Mouse (Mus musculus): ENCODE measurements around the gene Aipl1.

The Aipl1 gene

DNA sequence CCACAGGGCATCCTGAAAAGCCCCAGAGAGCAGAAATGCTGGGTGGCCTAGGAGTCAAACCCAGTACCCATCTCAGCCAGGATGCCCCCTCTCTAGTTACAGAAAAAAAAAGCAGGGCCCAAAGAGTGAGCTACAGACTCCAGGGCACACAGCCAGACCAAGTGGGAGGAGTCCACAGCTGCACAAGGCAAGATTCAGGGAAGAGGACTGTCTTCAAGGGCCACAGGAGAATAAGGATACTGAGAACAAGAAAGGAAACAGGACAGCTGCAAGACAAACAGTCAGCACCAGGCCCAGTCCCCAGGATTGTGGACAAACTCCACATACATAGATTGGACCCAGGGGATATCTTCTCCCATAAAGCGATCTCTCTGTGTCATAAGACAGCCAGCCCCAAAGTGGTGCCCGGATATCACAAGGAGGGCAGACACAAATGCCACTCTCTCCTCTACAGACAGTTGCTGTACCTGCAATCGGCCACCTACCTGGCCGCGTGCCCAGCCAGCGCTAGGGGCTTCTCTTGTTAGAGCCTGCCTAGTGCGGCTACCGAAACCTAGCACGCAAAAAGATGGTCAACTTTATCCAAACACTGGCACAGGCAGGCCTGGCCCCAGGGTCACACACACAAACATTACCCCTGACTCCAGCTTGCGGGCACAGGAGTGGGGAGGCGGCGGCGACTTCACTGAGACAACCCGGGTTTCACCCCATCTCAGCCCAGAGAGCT is 13.0 kb upstream of the Aipl1 start:
- DNase-seq (ENCODE audit: low read depth, low spot score): no peak

DNA sequence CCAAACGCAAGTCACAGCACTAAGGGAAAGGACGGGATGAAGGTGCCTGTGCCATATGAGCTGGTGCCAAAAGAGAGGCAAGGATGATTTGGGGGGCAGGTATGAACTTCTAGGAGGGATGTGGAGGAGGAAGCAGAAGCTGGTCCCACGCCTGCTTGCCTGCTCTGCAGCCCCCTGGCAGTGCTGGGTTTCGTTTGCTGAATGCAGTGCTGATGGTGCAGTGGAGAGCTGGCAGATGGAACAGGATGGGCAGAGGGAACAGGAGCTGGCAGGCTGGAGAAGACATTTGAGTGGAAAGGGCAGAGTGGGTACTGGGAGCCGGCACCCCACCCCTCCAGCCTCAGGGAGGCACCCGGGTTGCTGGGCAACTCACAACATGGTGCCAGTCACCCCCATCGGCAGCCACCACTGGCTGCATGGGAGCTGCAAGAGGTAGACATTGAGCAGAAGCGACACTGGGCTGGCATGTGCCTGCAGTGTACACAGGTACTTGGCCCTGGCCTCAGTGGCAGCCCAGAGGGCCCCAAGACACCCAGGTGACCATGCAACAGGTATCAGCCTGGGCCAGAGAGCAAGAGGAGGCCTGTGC is 12.0 kb upstream of the Aipl1 start:
- DNase-seq (ENCODE audit: low read depth, low spot score): no peak

DNA sequence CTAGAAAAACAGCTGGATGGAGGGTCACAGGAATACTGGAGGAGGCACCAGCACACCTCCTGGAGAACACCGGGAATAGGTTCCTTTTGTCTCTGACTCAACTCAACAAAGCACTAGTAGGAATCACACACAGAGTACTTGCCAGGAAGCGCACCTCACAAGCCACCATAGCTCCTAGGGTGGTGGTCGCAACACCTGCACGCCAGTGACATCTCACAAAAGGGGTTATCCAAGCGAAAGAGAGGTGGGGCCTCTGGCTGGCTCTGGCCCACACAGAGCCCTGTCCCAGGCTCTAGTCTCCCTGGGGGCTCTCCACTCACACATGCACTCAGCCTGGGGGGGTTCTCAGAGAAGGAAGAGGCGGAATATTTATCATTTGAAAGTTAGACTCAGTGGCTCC is 11.4 kb upstream of the Aipl1 start:
- no peak for DNase-seq (ENCODE audit: low read depth, low spot score)

DNA sequence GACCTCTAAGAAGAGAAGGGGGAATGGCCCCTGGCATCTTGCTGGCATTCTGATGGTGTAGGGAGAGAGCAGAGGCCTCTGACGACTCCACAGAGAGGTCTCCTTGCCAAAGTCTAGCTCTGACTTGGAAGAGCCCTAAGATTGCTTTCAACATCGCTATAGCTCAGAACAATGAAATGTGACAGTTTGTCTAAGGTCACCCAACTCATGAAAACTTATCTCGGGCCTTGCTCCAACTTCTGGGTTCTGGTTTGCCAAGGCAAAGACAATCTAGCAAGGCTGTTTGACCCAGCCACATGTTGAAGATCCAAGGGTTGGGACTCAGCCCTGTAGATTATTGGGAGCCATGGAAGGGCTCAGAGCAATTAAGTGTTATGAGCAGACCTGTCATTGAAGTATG is 6.9 kb upstream of the Aipl1 start:
- DNase-seq (ENCODE audit: low read depth, low spot score): no peak

DNA sequence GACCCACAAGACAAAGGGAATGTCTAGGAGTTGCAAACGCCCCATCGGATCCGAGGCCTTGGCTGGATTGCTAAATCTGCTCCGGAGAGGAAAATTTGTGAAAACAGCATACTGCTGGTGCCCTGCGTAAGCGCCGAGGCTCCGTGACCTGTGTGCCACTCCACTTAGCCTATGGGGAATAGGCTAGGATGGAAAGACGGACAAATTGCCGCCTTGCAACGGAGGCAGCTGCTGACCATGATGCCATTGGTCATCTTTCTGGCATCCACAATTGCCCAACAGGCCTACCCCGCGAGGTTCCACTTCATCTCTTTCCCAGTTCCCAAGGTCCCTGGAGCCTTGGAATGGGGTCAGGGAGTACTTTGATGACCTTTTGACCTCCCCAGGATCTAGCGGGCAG is 5.3 kb upstream of the Aipl1 start:
- DNase-seq (ENCODE audit: low read depth, low spot score): no peak

DNA sequence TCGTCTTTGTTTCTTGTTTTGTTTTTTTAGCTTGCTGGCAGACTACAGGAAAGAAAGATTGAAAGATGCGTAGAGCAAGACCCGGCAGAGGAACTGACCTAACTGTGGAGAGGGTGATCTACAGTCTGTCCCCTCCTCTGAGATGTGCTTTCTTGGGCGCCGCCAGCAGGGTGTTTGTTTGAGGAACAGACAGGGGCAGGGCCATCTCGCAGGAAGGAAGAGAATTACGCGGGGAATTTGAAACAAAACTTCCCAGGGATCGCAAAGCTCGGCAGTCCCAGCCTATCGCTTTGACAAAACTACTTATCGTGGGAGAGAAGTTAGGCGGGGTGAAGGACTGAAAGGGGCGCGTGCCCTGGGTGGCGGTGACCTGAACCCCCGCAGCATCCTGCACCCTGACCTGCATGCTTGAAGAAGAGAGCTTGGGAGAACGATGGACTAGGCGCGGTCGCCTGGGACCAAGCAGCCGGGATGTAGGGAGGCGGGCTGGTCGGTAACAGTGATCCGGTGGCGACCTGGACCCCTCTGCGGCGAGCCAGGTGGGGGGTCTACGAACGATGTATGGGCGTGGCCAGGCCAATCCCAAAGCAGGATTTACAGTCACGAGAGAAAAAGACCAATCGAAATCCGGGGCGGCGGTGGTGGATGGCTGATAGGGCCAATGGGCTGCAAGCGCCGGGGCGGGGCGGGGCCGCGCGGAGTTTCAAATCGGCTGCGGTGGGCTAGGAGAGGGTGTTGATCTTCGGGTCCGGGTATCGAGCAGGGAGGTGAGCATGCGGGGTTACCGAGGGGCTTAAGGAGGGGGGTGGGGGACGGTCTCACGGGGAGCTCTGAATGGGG is 4.7 kb upstream of the Aipl1 start, which contains the start of gene Pimreg:
Gene Pimreg, plus strand, starts transcription at position 265 of the 840 bp plus-strand sequence.
- peak; percentile 72 for DNase-seq (ENCODE audit: low read depth, low spot score)

DNA sequence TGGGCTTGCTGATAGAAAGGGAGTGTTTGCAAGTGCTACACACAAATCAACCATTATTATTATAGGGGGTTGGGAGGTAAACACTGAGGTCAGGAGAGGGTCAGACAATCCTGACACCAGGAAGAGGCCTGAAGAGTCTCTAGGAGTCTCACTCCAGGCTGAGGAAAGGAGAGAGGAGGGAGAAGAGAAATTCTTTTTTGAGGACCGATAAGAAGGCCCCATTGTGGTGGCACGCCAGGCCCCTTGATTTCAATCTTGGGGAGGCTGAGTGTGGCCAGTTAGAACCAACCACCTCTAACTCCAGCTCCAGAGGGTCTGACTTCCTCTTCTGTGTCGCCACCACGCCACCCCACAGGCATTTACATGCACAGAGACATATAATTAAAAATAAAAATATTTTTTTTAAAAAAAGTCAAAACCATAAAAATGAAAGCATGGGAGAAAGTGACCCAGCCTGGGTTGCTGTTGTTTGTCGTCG is 4.0 kb upstream of the Aipl1 start:
- no peak for DNase-seq (ENCODE audit: low read depth, low spot score)

DNA sequence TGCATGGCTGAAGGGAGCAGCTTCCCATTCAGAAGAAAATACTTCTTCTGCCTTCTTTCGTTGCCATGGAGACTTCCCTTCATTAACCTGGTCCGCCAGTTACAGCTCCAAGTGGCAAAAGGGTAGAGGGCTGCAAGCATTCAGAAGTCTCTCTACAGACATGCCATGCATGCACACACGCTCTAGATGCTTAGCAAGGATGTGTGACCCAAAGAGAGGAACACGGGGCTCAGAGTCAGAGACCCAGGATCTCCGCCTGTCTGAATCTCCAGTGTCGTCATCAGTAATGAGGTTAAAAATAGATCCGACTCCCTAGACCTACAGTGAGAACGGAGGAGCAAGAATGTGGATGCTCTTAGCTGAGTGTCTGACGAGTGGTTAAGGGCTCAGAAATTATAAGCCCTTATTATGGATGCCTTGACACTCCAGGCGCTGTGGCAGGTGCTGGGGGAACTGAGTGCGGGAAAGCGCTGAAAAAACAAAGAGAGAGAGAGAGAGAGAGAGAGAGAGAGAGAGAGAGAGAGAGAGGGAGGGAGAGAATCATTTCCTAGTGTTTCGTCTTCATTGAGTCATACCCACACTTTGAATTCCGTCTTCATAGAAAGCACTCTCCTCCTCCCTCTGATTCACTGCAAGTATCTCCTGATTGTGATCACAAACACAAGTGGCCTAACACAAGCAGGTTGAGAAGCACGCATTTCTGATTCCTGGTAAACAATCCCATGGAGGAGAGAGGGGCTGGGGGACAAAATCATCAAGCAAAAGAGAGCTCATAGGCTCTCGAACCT is 2.5 kb upstream of the Aipl1 start:
- DNase-seq (ENCODE audit: low read depth, low spot score): no peak

DNA sequence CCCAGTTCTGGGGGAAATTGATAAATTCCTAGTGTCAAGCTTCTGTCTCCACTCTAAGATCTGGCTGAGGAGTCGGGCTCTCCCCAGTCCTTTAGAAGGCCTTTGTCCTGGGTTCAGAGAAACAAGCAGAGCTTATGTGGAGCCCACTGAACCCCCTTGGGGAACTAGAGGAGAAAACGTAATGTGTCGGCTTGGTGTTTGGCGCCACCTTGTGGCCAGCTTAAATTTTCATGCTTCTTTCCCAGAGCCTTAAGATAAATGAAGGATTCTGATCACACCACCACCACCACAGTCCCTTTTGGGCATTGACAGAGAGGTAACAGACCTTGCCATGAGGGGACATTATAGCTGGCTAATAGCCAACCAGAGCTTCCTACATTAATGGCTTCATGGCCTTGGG is 687 bp upstream of the Aipl1 start:
- peak; percentile 76 for DNase-seq (ENCODE audit: low read depth, low spot score)

DNA sequence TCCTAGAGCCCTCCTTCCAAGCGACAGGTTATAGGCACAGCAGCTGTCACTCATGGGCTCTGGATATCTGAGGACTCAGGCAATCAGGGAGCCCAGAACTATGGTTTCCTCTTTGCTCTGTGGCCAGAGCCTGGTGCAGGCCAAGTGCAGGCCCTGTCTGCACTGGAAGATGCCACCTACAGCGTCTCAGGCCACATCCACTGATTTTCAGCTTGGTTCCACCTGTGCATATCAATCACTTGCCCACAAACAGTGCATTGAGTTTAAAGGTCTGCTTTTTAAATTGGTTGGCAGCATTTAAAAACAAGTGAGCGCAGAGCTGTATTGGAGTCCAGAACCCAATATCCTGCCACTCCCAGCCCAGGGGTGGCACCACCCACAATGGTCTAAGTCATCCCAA is 4.7 kb downstream of the Aipl1 start:
- DNase-seq (ENCODE audit: low read depth, low spot score): no peak

DNA sequence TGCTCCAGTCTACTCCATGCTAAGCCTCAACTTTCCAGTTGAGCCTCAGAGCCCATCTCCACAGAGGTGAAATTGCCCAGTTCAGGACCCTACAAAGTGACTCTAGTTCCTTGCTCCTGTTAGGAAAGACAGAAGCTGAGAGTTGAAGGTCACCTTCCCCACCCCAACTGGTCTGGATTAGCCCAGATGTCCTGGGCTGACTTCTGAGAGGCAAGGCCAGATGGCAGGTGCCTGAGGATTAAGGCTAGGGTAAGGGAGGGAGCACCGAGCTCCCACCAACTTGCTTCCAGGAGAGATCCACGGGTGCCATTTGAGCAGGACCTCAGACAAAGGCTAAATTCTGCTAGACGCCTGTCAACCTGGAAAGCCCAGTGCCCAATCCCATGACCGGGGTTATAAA is 5.2 kb downstream of the Aipl1 start:
- DNase-seq (ENCODE audit: low read depth, low spot score): no peak

DNA sequence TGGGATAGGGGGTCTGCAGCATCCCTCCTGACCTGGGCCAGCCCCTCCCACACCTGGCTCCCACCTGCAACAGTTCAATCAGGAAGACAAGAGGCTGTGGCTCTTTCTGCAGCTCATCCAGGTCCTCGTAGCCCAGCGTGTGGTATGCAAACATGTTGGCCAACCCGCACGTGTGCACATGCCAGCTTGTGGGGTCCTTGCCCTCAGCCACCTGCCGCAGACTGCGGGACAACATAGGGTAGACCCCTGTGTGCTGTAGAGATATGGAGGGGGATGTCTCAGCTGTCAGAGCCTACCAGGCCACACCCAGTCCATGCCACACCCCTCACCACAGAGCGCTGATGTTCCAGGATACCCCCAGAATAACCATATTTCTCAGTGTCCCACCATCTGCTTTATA is 6.0 kb downstream of the Aipl1 start:
- DNase-seq (ENCODE audit: low read depth, low spot score): no peak

DNA sequence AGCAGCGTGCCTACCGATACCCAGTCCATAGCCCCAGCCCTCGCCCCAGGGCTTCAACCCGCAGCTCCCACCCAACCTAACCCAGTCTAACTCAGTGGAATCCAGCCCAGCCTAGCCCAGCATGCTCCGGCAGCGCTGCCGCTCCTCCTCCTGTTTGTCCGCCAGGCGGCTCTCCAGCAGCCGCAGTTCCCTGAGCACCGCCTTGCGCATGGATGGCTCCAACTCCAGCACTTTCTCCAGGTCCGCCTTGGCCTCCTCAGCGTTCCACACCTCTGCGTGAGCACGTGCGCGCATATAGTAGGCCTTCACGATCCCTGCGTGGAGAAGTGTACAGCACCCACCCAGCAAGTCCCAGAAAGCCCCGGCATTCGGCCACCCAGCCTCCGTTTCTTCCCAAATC is 8.2 kb downstream of the Aipl1 start:
- no peak for DNase-seq (ENCODE audit: low read depth, low spot score)

DNA sequence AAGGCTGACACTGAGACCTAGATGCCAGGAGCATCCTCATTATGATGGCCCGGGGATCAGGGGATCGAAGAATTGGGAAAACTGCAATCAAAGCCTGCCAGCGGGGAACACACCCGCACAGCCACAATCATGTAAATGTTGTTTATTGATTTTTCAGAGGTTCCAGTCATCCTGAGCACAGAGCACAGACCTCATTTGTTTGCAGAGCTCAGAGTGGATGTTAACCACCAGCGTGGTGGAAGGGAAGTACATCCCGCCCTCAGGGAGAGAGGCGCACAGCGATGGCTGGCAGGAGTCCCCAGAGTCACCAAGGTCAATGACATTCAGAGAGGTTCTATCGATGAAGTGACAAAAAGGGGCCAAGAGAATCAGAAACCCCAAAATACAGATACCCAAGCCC is 9.5 kb downstream of the Aipl1 start:
- DNase-seq (ENCODE audit: low read depth, low spot score): no peak

DNA sequence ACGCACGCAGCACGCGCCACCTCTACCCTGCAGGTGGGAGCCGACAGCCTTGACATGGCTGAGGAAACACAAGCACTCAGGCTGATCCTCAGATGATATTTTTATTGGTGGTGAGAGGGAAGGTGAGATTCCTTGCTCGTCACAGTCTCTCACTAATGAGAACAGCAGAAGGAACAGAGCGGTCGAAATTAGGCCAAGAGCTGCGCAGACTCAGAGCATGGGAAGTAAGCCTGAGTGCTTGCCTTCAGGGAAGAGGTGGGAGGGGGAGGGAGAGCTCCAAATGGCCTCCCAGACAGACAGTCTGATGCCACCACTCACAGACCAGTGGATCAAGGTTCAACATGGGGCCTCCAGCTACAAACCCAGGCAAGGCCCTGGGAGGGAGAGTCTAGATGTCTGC is 10.8 kb downstream of the Aipl1 start:
- no peak for DNase-seq (ENCODE audit: low read depth, low spot score)

DNA sequence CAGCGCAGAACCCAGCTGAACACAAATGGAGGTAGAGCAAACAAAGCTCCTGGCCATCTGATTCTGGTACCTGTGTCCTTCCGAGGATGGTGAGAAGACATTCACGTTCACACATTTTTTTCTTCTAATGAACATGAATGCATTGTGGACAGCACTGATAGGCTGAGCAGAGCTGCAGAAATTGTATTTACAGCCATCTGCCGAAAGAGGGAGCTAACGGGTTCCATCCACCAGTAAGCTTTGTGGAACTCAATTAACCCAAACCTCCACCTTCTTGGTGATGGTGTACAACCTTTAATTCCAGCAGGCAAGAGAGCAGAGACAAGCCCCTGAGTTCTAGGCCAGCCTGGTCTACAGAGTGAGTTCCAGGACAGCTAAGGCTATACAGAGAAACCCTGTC is 11.5 kb downstream of the Aipl1 start:
- no peak for DNase-seq (ENCODE audit: low read depth, low spot score)

DNA sequence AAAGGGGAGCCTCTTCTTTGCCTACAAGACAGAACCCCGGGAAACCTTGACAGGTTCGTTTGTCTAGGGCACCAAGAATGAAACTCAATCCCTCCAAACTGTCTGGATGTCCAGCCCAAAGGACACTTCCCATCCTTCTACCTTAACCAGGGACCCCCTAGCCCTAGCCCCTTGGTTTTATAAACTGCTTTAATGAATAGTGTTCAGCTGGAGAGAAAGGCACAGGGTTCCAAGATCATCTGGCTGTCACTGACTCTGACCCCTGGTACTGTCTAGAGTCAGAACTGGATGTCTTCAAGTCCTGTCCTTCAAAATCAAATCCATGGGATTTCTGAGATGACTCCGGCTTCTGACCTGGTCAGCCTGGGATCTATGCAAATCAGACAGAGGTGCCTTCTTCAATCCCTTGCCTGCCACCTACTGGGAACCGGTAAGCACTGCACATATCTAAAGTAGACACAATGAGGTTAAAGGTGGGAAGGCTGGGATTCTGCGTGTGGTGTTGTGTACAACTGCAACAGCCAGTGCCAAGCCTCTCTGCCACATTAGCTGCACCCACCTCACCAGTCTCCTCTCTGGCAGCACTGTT is 13.0 kb downstream of the Aipl1 start:
- peak; percentile 70 for DNase-seq (ENCODE audit: low read depth, low spot score)

DNA sequence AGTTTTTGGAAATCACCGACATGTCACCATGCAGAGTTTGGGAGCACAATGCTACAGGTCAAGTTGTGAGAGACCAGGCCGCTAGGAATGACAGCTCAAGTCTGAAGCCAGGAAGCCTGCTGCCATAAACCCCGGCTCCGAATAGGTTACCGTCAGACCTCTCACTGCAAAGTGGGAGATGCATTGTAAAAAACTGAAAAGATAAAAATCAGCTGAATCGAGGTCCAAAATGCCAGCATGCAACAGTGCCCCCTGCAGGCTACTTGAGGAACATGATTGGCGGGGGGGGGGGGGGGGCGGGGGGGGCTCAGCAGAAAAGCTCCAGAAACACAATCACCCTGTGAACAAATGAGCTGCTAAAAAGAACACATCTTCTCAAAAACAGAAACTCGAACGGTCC is 13.7 kb downstream of the Aipl1 start:
- no peak for DNase-seq (ENCODE audit: low read depth, low spot score)

DNA sequence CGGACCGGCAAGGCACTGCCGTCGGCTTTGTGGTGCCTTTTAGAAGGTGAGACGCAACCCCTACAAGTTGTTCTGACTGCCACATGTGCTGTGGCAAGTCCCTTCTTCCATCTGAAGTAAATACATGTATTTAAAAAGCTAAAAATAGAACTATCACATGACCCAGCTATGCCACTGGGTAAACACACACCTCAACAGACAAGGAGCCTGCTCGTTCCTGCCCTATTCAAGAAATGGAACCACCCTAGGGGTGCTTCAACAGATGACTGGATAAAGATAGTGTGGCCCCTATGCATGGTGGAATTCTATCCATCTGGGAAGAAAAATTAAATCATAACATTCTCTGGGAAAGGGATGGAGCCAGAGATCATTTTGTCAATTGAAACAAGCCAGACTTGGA is 14.5 kb downstream of the Aipl1 start:
- no peak for DNase-seq (ENCODE audit: low read depth, low spot score)

DNA sequence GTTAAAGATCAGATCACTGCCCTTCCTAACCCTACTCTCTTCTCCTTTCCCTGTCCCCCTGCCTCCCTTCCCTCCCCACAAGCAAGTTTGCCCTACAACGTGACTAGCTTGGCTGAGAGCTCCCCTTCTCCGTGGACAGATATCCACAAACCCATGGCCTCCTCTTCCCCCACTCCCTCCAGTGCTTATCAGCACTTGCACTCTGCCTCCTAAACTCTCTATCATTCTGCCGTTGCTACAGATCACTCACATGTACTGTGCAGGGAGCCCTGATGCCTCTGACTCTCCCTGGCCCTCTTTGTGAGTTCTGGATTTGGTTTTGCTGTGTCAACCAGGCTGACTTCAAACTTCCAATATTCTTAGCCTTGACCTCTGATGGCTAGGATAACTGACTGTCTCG is 16.3 kb downstream of the Aipl1 start:
- no peak for DNase-seq (ENCODE audit: low read depth, low spot score)

DNA sequence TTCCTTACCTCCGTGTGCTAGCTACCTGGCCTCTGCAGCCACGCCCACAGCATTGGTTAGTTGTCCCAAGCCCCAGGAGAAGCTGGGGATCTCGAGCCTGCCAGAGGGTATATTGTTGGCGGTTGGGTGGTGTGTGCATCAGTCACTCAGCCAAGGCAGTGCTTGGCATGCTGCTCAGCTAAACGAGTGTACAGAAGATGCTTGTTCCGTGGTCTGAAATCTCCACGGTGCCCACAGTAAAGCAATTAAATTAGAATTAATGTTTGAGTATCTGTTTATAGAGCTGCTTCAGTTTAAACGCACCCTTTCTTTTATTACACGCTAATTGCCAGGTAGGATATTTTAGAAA is 20.1 kb downstream of the Aipl1 start:
- DNase-seq (ENCODE audit: low read depth, low spot score): no peak
